Mouse (Mus musculus): ENCODE measurements at regions not wholly inside any gene's neighbourhood (a gene's known extent, or its start where the extent isn't known, plus 50 kb on each side); places are given as distances from the start of the nearest gene placed in this dataset.

DNA sequence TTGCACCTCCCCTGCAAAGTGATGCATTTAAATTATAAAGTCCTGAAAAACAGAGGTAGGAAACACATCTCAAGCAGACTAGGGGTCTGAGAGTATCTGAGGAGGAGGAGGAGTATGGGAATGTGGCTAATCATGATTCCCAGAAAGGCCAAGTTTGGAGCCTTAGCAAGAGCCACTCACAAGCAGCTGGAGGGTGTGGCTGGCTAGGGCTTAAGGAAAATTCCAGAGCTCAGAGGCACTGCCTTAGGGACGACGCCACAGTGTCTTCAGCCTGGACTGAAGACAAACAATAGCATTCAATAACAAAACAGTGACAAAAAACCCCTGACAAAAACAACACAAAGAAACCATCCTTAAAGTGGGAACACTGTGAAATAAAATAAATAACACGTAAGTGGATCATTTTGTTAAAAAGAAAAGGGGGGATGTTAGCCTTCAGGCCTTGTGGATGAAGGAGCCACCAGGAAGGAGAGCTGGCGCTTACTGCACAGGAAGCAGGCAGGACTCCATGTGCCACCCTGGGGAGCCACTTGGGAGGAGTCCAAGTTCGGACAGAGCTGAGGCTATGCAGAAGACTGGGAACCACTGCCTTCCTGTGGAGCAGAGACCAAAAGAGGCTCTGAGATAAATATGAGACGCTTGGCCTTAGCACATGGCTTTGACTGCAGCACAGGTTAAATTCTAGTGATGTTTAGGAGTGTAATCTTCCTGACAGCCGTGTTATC, 56.6 kb upstream of the Serpine2 start:
- DNase-seq (ENCODE audit: low spot score), result no peak
